Mouse (Mus musculus) 3T3-L1 (cell line): Measurements from ENCODE around the gene Sergef.

Experiments
- DNase-seq: peaks from one replicate; pipeline ENCODE4 v3.0.0-alpha.2; 2015; ENCODE audit warnings: low read depth, low spot score

Gene Sergef

GRCm38 (mm10) chr7:46502650-46503049 lies 137.0 kb downstream of the Sergef start:
- DNase-seq: no peak

GRCm38 (mm10) chr7:46501458-46501857 lies 138.1 kb downstream of the Sergef start:
- DNase-seq: no peak

- DNase-seq: no peak
These were observed 140.0 kb downstream of the Sergef start for GRCm38 (mm10) chr7:46499561-46499960.

GRCm38 (mm10) chr7:46492134-46492678 lies 147.4 kb downstream of the Sergef start:
- no peak for DNase-seq

- no peak for DNase-seq
These were observed 152.3 kb downstream of the Sergef start for GRCm38 (mm10) chr7:46487354-46487753.

- DNase-seq: no peak
These were observed 152.8 kb downstream of the Sergef start for GRCm38 (mm10) chr7:46486761-46487160.

GRCm38 (mm10) chr7:46484223-46484622 lies 155.4 kb downstream of the Sergef start:
- no peak for DNase-seq

GRCm38 (mm10) chr7:46483050-46483449 lies 156.6 kb downstream of the Sergef start:
- no peak for DNase-seq

- DNase-seq: no peak
These were observed 157.5 kb downstream of the Sergef start for GRCm38 (mm10) chr7:46482099-46482531.

GRCm38 (mm10) chr7:46479793-46480192 lies 159.8 kb downstream of the Sergef start:
- no peak for DNase-seq

- DNase-seq: no peak
These were observed 162.2 kb downstream of the Sergef start for GRCm38 (mm10) chr7:46477456-46477855.

GRCm38 (mm10) chr7:46475464-46475863 lies 164.1 kb downstream of the Sergef start:
- DNase-seq: no peak

- no peak for DNase-seq
These were observed 166.5 kb downstream of the Sergef start for GRCm38 (mm10) chr7:46473141-46473540.

- DNase-seq: no peak
These were observed 168.4 kb downstream of the Sergef start for GRCm38 (mm10) chr7:46471054-46471737.

- DNase-seq: no peak
These were observed 170.1 kb downstream of the Sergef start for GRCm38 (mm10) chr7:46469542-46469941.

- no peak for DNase-seq
These were observed 173.1 kb downstream of the Sergef start for GRCm38 (mm10) chr7:46466422-46466981.

GRCm38 (mm10) chr7:46463136-46463535 lies 176.5 kb downstream of the Sergef start:
- DNase-seq: no peak

- no peak for DNase-seq
These were observed 177.3 kb downstream of the Sergef start for GRCm38 (mm10) chr7:46462287-46462686.

GRCm38 (mm10) chr7:46459605-46460245 lies 179.9 kb downstream of the Sergef start:
- DNase-seq: no peak

GRCm38 (mm10) chr7:46459200-46459599 lies 180.4 kb downstream of the Sergef start:
- no peak for DNase-seq

- DNase-seq: no peak
These were observed 181.7 kb downstream of the Sergef start for GRCm38 (mm10) chr7:46457889-46458288.

GRCm38 (mm10) chr7:46453930-46454679 lies 185.5 kb downstream of the Sergef start:
- no peak for DNase-seq
